Mouse (Mus musculus): ENCODE results near the gene Vav3. TPM values are rescaled to one million over a fixed set of nuclear protein-coding genes. Genes with fewer than 3 reads are reported as not detected.
A peak's percentile ranks its signal among the peaks of the same experiment; 100 is the strongest.

Gene Vav3
- polyA plus RNA-seq, 1 experiment from 2014 or later: 9.7 TPM

- Histone ChIP-seq H3K4me3 (ENCODE audit: low read depth, low read length) (no peak overlapping the region), H3K9me3 (ENCODE audit: low read depth, low read length) (no peaks in the 10 kb centered on the region), H3K27me3 (ENCODE audit: insufficient read depth, low read length) (no peaks in the 10 kb centered on the region), H3K4me1 (ENCODE audit: insufficient read depth) (no peaks in the 10 kb centered on the region), H3K9ac (no peak overlapping the region), H3K27ac (ENCODE audit: low read depth) (no peak overlapping the region), H3K4me2 (no peak overlapping the region), H3K36me3 (ENCODE audit: insufficient read depth) (no peaks in the 10 kb centered on the region)
- DNase-seq (peak; percentile 28), ATAC-seq (ENCODE audit: insufficient read depth) (no peak)
- no peak for TF ChIP-seq CTCF (IDR thresholded peaks at IDR 0.05; ENCODE audit: low read depth)
- 70% methylated on average over 18 of the region's 18 CpGs for WGBS
Measured at GRCm38 (mm10) chr3:109309317-109310265, 30.9 kb upstream of the Vav3 start.

- no peaks in the 10 kb centered on the region for H3K27me3 ChIP-seq (ENCODE audit: insufficient read depth, low read length)
- no peak for TF ChIP-seq CTCF (IDR thresholded peaks at IDR 0.05; ENCODE audit: low read depth)
- DNase-seq (no peak), ATAC-seq (ENCODE audit: insufficient read depth) (no peak)
- no peak overlapping the region for H3K27ac ChIP-seq (ENCODE audit: low read depth)
- no peak overlapping the region for H3K9ac ChIP-seq
- no peaks in the 10 kb centered on the region for H3K9me3 ChIP-seq (ENCODE audit: low read depth, low read length)
- no peaks in the 10 kb centered on the region for H3K36me3 ChIP-seq (ENCODE audit: insufficient read depth)
- no peaks in the 10 kb centered on the region for H3K4me1 ChIP-seq (ENCODE audit: insufficient read depth)
- no peak overlapping the region for H3K4me3 ChIP-seq (ENCODE audit: low read depth, low read length)
- WGBS: 85% methylated on average over 6 of the region's 6 CpGs
- no peak overlapping the region for H3K4me2 ChIP-seq
Measured at GRCm38 (mm10) chr3:109311172-109311824, 29.2 kb upstream of the Vav3 start.

GRCm38 (mm10) chr3:109311875-109312274 lies 28.6 kb upstream of the Vav3 start:
- no peak for TF ChIP-seq CTCF (IDR thresholded peaks at IDR 0.05; ENCODE audit: low read depth)
- no peak overlapping the region for H3K4me3 ChIP-seq (ENCODE audit: low read depth, low read length)
- no peaks in the 10 kb centered on the region for H3K4me1 ChIP-seq (ENCODE audit: insufficient read depth)
- no peaks in the 10 kb centered on the region for H3K36me3 ChIP-seq (ENCODE audit: insufficient read depth)
- no peaks in the 10 kb centered on the region for H3K9me3 ChIP-seq (ENCODE audit: low read depth, low read length)
- no peak overlapping the region for H3K27ac ChIP-seq (ENCODE audit: low read depth)
- no peaks in the 10 kb centered on the region for H3K27me3 ChIP-seq (ENCODE audit: insufficient read depth, low read length)
- ATAC-seq (ENCODE audit: insufficient read depth): no peak
- no peak for DNase-seq
- WGBS: 67% methylated on average over 3 of the region's 3 CpGs
- no peak overlapping the region for H3K4me2 ChIP-seq
- H3K9ac ChIP-seq: no peak overlapping the region

GRCm38 (mm10) chr3:109313501-109313900 lies 27.0 kb upstream of the Vav3 start:
- Histone ChIP-seq H3K27ac (ENCODE audit: low read depth) (no peak overlapping the region), H3K9me3 (ENCODE audit: low read depth, low read length) (no peaks in the 10 kb centered on the region), H3K27me3 (ENCODE audit: insufficient read depth, low read length) (no peaks in the 10 kb centered on the region), H3K4me2 (no peak overlapping the region), H3K4me3 (ENCODE audit: low read depth, low read length) (no peak overlapping the region), H3K4me1 (ENCODE audit: insufficient read depth) (no peaks in the 10 kb centered on the region), H3K9ac (no peak overlapping the region), H3K36me3 (ENCODE audit: insufficient read depth) (no peaks in the 10 kb centered on the region)
- WGBS: 57% methylated on average over 2 of the region's 2 CpGs
- DNase-seq: no peak
- TF ChIP-seq CTCF (IDR thresholded peaks at IDR 0.05; ENCODE audit: low read depth): no peak
- ATAC-seq (ENCODE audit: insufficient read depth): no peak

- no peaks in the 10 kb centered on the region for H3K27me3 ChIP-seq (ENCODE audit: insufficient read depth, low read length)
- H3K4me2 ChIP-seq: no peak overlapping the region
- no peaks in the 10 kb centered on the region for H3K36me3 ChIP-seq (ENCODE audit: insufficient read depth)
- DNase-seq (no peak), ATAC-seq (ENCODE audit: insufficient read depth) (no peak)
- no peak overlapping the region for H3K4me3 ChIP-seq (ENCODE audit: low read depth, low read length)
- no peaks in the 10 kb centered on the region for H3K4me1 ChIP-seq (ENCODE audit: insufficient read depth)
- TF ChIP-seq CTCF (IDR thresholded peaks at IDR 0.05; ENCODE audit: low read depth): no peak
- no peaks in the 10 kb centered on the region for H3K9me3 ChIP-seq (ENCODE audit: low read depth, low read length)
- no peak overlapping the region for H3K27ac ChIP-seq (ENCODE audit: low read depth)
- H3K9ac ChIP-seq: no peak overlapping the region
Measured at GRCm38 (mm10) chr3:109322225-109322624, 18.2 kb upstream of the Vav3 start.

- H3K4me3 ChIP-seq (ENCODE audit: low read depth, low read length): no peak overlapping the region
- H3K9ac ChIP-seq: no peak overlapping the region
- no peak for TF ChIP-seq CTCF (IDR thresholded peaks at IDR 0.05; ENCODE audit: low read depth)
- H3K27me3 ChIP-seq (ENCODE audit: insufficient read depth, low read length): no peaks in the 10 kb centered on the region
- H3K9me3 ChIP-seq (ENCODE audit: low read depth, low read length): no peaks in the 10 kb centered on the region
- WGBS: 61% methylated on average over 7 of the region's 7 CpGs
- no peak overlapping the region for H3K4me2 ChIP-seq
- no peak overlapping the region for H3K27ac ChIP-seq (ENCODE audit: low read depth)
- H3K4me1 ChIP-seq (ENCODE audit: insufficient read depth): no peaks in the 10 kb centered on the region
- no peaks in the 10 kb centered on the region for H3K36me3 ChIP-seq (ENCODE audit: insufficient read depth)
- DNase-seq (no peak), ATAC-seq (ENCODE audit: insufficient read depth) (no peak)
Measured at GRCm38 (mm10) chr3:109323447-109324300, 16.8 kb upstream of the Vav3 start.
